Mouse (Mus musculus): ENCODE results near the gene Jazf1.

Gene Jazf1

GRCm38 (mm10) chr6:52954861-52955260 is 113.6 kb downstream of the Jazf1 start:
- no peak for DNase-seq

DNA sequence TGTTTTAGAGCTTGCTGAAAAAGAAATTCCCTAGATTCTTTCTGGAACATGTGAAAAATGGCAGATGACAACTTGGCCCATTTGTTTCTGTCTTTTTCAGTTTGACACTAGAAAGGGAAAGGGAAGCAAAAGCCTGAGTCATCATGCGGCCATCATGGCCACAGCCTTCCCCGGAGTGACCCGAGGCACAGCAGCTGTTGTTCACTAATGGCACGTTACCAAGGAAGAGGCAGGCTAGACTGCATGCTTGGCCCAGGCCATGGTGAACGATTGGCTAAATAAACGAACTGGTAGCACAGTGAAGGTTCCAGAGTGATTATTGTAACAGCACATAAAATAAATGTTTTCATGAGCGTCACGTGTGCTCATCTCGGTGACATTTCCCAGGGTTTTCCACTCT is 114.0 kb downstream of the Jazf1 start:
- peak; percentile 11 for DNase-seq

- DNase-seq: no peak
Observed at GRCm38 (mm10) chr6:52952526-52952900, 115.9 kb downstream of the Jazf1 start.

DNA sequence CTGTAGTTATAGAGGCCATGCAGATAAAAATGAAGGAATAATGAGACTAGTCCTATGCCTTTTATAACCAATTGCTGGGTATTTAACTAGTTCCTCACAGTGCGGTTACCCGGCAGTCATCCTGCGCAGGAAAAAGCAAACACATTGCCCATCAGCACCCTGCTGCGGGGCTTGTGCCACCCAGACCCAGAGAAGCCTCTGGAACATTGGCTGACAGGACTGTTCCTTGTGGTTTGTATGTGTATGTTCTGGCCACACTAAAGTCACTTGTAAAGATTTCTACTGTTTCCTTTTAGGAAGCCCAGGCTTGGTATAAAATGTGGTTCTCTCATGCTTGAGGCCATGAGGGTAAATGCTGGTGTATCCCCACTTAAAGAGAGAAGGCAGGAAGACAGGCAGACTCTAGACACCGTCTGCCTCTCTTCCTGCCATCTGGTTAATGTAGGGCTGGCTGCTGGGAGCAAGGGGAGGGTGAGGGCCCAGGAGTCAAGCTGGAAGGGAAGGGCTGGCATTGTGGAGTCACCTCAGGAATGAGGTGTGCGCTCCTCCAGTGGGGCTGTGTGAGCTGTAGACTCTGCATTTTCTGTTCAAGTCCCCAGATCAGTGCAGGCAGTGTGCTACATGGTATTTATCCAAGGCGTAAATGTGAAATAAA is 116.4 kb downstream of the Jazf1 start:
- no peak for DNase-seq

GRCm38 (mm10) chr6:52950371-52950770 is 118.1 kb downstream of the Jazf1 start:
- DNase-seq: no peak

DNA sequence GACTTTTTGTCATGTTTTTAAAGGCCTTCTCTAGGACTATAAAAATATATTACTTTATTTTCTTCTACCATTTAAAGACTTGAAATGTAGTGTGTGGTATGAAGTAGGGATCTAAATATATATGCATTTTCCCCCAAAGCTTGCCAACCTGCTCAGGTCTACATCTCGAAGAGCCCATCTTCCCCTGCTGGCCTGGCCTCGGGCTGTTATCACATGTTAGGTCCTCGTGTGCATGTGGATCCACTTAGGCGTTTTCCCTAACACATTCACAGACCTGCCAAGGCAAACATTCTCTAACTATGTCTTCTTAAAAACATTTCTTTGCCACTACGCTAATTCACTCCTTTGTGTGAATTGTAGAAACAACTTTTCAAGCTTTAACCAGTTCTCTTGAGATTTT is 125.9 kb downstream of the Jazf1 start:
- DNase-seq: no peak

- no peak for DNase-seq
Observed at GRCm38 (mm10) chr6:52942101-52942500, 126.3 kb downstream of the Jazf1 start.

DNA sequence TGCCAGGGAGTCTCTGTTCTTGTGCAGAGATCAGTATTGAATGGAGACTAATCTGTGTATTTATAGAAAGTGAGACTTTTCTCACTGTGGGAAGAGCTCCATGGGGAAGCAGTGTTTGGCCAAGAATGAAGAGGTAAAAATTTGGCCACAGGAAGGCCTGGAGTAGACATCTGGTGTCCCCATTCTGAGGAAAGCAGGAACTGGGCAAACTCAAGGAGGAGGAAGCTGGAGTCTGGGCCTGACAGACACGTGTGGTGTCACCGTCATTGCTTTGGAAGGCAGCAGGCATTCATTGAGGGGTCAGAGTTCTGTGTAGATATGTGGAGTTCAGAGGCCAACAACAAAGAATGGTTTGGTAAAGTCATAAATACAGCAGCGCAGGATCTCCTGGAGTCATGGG is 130.5 kb downstream of the Jazf1 start:
- DNase-seq: no peak

DNA sequence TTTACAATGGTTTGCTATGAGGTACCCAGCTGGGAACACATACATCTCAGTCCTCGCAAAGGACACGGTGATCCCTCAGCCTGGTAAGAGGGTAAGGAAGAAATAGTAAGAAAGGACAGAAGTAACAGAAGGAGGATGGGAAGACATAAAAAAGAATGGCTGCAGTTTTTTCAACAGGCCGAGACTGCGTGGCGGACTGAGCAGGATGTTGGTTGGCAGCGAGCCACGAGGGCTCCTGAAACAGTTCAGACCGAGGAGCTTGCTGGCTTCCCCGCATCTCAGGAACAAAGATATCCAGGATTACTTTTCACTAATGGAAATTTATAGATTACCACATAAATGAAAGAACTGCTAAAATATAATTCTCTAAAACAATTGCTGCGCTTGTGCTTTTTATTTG is 131.4 kb downstream of the Jazf1 start:
- DNase-seq: no peak

DNA sequence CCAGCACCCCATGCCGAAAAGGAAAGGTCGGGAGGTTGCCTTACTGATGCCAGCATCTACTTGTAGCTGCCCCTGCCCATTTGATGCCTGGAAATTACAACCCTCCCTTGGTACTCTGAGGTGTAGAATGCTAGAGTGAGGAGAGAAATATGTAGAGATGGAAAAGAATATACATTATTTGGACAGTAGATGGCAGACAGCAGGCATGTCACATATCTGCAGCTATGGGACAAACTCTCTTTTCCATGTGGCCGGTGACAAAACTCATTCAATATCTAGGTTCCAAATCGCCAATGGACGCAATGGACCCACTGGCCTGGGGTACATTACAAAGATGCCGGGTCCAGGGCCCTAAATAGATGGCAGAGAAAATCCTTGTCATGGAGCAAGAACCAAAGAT is 134.4 kb downstream of the Jazf1 start:
- DNase-seq: no peak

DNA sequence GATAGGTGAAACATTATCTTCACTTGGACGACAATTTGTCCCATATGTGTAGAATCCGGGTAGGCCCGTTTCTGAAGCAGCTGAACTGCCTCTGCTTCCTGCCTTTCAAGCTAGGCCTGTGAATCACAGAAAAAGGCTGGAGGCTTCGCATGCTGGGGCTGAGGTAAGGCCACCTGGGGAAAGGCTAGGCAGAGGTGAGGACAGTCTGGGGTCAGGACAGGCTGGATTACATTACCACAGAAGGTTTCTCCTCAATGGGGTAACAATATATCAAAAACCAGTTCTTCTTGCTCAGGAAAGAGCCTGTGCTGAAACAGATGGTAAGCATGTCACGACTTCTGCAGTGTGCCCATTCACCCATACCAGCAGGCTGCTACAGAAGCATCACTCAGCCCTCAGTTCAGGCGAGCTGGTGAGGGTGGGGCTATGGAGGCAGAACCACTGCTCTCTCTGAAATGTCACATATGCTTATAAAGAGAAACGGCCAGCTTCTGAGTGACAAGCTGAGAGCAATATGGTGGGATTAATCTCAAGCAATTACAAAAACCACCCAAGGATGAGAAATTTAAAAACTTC is 135.7 kb downstream of the Jazf1 start:
- no peak for DNase-seq

DNA sequence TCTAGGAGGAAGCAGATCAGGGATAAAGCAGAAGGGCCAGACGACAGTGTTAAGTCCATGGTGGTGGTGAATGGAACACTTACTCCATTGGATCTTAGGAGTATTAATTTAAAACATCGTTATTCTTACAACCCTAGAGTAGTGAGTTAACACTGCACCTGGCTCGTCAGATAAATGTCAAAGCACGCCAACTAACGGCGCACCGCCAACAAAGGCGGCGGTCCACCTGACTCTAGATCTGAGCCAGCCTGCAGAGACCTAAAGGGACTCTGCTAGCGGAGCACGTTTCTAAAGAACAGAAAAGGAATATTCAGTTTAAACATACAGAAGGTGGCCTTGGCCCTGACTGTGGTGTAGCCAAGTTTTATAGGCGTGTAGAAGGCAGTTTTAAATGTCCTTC is 139.1 kb downstream of the Jazf1 start:
- no peak for DNase-seq

DNA sequence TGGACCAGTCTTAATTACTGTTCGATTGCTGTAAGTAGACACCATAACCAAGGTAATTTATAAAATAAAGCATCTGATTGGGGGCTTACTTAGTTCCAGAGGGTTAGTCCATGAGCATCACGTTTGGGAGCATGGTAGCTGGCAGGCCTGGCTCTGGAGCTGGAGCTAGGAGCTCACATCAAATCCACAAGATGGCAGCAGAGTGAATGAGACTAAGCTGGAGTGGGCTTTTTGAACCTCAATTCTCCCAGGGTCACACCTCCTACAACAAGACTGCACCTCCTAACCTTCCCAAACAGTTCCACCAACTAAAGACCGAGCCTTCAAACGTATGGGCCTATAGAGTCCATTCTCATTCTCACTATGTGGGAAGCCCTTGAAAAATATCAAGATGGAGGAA is 141.5 kb downstream of the Jazf1 start:
- no peak for DNase-seq

DNA sequence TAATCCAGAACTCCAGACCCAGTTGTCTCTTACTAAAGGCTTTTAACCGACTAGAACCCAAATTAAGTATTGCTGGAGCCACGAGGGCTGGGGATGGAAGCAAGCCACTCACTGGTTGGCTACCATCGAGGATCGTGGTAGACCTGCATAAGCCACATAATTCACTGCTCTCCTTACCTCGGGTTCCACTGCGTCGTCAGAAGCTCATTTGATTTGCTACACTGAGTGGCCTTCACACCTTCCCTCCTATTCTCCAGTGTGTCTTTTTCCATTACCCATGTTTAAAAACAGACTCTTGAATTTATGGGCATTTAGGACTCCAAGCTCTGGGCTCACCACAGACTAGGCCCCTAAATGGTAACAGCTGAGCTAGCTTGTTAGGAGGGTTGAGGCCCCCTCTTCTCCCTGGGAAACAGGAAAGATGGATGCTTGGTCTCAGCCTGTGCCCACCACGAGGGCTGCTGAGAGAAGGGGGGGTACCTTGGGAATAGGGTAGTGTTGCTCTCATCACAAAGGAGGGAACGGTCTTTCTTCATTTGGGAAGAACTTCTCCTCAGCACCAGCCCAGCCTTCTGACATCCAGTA is 142.9 kb downstream of the Jazf1 start:
- DNase-seq: no peak

DNA sequence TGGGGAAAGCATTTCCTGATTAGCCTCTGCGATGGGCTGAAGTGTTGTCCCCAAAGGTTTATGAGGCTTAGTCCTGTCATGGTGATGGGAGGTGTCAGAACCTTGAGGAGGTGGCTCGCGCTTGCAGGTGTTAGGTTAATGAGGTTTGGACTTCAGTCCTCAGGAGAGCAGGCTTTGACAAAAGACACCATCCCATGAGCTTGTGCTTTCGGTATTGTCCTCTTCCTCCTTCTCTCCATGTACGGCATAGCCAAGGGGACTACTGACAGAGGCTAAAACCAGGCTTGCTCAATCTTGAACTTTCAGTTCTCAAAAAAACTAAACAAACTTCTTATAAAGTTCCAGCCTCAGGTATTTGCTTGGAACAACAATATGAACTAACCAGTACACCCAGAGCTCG is 147.2 kb downstream of the Jazf1 start:
- no peak for DNase-seq

GRCm38 (mm10) chr6:52920719-52921118 is 147.7 kb downstream of the Jazf1 start:
- DNase-seq: no peak

GRCm38 (mm10) chr6:52919442-52919841 is 149.0 kb downstream of the Jazf1 start:
- DNase-seq: no peak

GRCm38 (mm10) chr6:52918980-52919379 is 149.5 kb downstream of the Jazf1 start:
- DNase-seq: peak; percentile 54

GRCm38 (mm10) chr6:52917471-52917870 is 151.0 kb downstream of the Jazf1 start:
- peak; percentile 34 for DNase-seq

- peak; percentile 78 for DNase-seq
Observed at GRCm38 (mm10) chr6:52916836-52917376, 151.5 kb downstream of the Jazf1 start.

GRCm38 (mm10) chr6:52914921-52915320 is 153.5 kb downstream of the Jazf1 start:
- no peak for DNase-seq

DNA sequence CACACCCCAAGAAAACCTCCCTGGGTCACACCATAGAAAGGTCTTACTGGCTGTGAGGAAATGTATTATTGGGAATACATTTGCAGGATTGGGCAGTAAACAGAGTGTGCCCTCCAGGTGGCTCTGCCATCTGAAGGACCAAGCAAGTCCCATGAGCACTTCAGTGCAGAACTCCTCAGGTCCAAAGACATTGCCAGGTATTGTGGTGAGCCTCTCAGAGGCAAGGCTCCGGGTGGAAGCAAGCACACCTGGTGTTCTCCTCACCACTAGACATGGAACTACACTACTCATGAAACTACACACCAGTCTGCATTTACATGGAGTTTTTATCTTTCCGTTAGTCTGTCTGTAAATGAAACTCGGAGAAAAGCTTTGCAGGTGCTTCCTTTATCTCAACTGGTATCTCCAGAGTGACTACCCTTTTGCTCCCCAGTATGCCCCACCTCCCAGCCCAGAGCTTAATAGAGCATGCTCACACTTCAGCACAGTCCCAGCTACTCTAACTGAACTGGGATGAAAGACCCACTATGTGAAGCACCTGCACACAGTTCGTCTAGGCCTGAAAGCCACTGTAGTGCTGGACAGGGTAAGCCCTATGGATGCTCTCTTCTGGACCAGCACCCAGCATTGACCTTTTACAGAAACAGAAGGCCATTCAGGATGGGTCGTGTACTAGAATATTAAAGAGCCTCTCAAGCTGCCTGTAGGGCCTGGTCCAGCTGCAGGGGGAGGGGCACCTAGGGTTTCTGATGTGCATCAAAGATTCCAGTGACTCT is 156.1 kb downstream of the Jazf1 start:
- no peak for DNase-seq

DNA sequence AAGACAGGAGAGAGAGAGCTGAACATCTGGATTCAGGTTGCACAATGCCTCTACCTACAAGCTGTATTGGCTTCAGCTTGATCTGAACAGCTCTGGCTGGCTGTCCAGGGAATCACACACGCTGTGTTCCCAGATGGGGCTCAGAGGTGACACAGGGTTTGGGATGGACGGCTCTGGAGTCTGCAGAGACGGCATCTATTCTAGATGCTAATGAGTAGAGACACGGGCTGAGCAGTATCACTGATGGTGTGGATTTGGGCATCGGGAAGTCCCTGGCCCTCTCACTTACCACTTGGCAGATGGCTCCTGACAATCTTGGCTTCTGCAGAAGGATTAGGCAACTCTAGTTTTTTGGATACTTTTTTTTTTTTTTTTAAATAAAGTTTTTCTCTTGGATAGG is 161.6 kb downstream of the Jazf1 start:
- DNase-seq: no peak

DNA sequence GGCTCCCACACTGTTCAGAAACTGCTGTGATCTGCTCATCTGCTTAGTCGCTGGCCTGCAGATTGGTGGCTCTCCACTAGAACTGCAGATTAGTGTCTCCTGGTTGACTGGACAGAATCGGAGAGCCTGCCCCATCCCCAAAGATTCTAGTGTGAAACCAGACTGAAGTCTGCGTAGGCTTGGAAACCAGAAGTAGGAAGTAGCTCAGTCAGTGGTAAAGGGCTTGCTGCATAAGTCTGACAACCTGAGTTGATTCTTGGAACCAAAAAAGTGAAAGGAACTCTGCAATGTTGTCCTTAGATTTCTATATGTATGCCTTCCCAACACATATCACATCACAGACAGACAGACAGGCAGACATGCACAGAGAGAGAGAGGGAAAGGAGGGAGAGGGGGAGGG is 163.3 kb downstream of the Jazf1 start:
- no peak for DNase-seq
